Mouse (Mus musculus): ENCODE results near the gene Mroh2a.

DNA sequence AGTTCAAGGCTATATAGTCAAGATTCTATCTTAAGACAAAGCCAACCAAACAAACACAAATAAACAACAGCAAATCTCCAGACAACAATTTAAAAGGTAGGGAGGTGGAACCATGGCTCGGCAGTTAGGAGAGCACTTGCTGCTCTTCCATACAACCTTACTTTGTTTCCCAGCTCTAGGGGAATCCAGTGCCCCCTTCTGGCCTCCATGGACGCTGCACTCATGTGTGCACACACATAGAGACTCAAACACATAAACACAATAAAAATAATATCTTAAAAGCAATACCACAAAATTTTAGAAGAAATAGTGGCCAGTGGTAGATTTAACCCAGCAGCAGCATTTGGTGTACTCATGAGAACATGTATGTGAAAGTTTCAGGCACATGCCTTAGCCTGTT lies 9.6 kb upstream of the Mroh2a start:
- TF ChIP-seq CTCF (IDR thresholded peaks at IDR 0.05; ENCODE audit: borderline replicate concordance, extremely low read depth, insufficient read depth, insufficient read length) = peak; percentile 14; the same call in 1 of the 2 replicates
- no peak for TF ChIP-seq POLR2A (IDR thresholded peaks at IDR 0.05; ENCODE audit: borderline replicate concordance, extremely low read depth, insufficient read depth, insufficient read length, poor library complexity, severe bottlenecking)

Data from brain, embryonic 14.5 days (tissue).